Mouse (Mus musculus) frontal cortex, postnatal 10 days (tissue): ENCODE results near the gene Ralgapa1.

Source experiments
- DNase-seq, 2 experiments: peaks; one replicate each; pipeline ENCODE4 v3.0.0; 2022; ENCODE audit warnings: low spot score in 2 of 2, mixed read lengths in 1 of 2

Ralgapa1 gene

DNA sequence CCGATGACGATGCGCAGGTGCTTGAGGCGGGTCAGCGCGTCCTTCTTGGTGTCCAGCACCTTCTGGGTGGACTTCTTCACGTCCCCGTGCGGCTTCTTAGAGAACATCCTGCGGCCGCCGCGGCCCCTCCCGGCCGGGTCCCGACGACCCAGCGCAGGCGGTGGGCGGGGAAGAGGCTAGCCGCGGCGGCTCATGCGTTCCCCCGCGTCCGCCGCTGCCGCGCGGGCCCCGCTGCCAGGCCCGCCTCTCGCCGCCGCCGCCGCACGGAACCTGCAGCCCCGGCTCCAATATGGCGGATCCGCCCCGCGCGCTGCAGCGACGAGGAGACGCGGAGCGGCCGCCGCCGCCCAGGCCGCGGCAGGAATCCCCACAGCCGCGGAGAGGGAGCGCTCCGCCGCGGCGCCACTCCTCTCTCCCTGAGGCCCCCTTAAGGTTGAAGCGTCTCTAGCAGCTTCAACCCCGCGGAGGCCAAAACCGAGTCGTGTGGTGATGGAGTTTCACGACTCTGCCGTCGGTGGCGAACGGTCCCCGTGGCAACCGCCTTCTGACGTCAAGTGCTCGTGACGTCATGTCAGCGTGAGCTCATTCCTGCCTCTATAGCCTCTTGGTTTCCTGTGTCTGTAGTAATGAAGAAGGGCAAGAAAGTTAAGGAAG lies at the start of gene Ralgapa1:
Gene Ralgapa1 (minus strand): TSS at position 507 of the 654 bp plus-strand sequence.
- DNase-seq: peak; percentile 79 to 88

DNA sequence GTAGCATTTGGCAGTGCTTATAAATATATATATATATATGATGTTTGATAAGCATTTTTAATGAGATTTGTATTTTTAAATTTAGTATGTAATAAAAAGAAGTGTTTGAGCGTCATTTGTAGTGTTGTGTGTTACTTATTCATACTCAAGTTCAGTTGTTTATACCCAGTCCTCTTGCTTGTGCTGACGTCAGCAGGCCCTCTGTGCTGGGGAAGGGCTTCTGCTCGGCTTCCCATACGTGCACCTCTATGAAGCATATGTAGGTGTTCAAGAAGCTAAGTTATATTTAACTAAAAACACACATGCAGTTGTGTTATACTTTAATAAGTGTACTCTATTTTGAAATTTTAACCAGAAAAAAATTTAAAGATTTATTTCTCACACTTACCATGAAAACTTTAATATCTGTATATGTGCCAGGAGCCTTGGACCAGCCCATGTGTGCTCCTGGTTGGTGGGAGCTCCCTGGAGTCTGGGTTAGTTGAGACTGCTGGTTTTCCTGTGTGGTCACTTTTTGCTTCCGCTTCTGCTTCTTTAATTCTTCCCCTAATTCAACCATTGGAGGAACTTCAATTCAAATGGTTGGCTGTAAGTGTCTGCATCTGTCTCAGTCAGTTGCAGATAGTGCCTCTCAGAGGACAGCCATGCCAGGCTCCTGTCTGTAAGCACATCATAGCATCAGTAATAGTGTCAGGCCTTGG lies 48.8 kb upstream of the Ralgapa1 start:
- no peak for DNase-seq

- no peak for DNase-seq
These were observed 46.8 kb upstream of the Ralgapa1 start for GRCm38 (mm10) chr12:55867738-55868137.

GRCm38 (mm10) chr12:55860631-55861030 lies 39.7 kb upstream of the Ralgapa1 start:
- DNase-seq: no peak

DNA sequence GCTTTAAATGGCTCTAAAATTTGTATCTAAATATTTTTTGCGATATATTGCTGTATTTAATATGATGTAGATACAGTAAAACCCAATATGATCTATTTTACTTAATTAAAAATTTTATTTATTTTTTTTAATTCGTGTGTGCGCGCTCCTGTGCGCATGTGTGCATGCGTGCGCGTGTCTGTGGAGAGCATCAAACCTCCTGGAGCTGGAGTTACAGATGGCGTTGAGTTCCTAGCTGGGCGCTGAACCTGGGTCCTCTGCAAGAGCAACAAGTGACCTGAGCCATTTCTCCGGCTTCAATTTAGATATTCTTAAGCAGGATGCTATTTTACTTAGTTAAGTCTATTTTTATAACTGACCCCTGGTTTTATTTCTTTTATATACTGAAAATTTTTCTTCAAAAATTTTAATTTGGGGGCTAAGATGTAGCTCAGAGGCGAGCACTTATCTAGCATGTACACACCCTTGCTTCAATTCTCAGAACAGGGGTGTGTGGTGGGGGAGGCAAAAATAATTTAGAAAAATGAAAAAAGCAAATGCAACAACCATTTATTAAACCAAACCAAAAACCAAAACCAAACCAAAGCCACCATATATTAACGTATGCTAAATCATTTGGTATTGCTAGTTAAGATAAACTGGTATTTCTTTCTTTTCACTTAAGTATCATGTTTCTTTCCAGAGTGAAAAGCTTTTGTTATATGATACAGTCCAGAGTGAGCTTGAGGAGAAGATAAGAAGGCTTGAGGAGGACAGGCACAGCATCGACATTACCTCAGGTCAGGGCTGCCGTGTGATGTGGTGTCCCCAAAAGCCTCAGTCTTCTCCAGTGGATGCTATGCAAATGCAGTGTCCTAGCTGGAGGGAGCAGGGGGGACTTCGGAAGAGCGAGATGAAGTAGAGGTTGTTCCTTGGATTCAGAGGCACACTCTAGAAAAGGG lies 38.7 kb upstream of the Ralgapa1 start:
- DNase-seq: no peak

DNA sequence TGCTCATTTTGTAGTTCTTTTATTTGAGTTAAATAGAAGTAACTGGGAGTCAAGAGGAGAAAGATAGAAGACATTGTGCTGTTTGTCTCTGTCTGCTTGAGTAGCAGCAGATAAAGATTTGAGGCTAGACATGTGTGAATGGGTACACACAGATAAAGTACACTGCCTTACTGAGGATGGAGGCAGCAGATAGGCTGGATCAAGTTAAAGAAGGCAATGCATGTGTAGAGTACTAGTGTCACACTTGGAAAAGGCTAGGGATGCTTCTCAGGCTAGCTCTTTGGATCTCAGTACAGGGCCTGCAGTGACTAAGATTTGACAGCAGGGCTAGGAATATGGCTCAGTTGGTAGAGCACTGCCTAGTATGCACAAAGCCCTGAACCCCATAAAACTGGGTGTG lies 29.7 kb upstream of the Ralgapa1 start:
- DNase-seq: no peak

- no peak for DNase-seq
These were observed 26.9 kb upstream of the Ralgapa1 start for GRCm38 (mm10) chr12:55847851-55848250.

GRCm38 (mm10) chr12:55846741-55847140 lies 25.8 kb upstream of the Ralgapa1 start:
- DNase-seq: no peak

GRCm38 (mm10) chr12:55837495-55837894 lies 16.5 kb upstream of the Ralgapa1 start:
- no peak for DNase-seq

GRCm38 (mm10) chr12:55836199-55836951 lies 15.4 kb upstream of the Ralgapa1 start, which contains the start of gene Brms1l:
TSS of gene Brms1l (plus strand) at chr12:55836324.
- DNase-seq: peak; percentile 96

DNA sequence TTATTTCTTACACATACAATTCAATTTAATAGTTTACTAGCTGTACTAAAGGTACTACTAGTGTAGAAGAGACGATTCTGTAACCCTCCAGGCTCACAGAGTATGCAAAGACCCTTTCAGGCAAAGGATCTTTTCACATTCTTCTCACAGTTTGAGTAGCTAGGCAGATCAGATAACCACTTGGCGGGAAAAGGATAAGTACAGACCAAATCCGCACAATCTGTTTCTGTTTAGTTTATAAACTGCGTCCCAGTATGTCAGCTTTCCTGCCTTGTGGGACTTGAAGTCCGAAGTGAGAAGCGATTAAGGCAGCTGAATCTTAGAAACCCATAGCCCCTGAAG lies 14.9 kb upstream of the Ralgapa1 start:
- no peak for DNase-seq

GRCm38 (mm10) chr12:55834891-55835290 lies 13.9 kb upstream of the Ralgapa1 start:
- DNase-seq: no peak

- DNase-seq: no peak
These were observed 13.1 kb upstream of the Ralgapa1 start for GRCm38 (mm10) chr12:55833906-55834625.

DNA sequence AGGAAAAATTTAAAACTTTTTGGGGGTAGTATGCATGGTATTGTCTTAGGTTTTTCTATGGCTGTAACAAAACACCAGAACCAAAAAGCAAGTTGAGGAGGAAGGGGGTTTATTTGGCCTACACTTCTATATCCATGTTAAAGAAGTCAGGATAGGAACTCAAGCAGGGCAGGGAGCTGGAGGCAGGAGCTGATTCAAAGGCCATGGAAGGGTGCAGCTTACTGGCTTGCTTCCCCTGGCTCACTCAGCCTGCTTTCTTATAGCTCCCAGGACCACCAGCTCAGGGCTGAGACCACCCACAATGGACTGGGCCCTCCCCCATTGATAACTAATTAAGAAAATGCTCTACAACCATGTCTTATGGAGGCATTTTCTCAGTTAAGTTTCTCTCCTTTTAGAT lies 12.0 kb upstream of the Ralgapa1 start:
- DNase-seq: no peak

- peak in 1 of 2 experiments; percentile 66 for DNase-seq
These were observed 10.1 kb upstream of the Ralgapa1 start for GRCm38 (mm10) chr12:55831101-55831500.

- no peak for DNase-seq
These were observed 4.6 kb upstream of the Ralgapa1 start for GRCm38 (mm10) chr12:55825537-55825936.

DNA sequence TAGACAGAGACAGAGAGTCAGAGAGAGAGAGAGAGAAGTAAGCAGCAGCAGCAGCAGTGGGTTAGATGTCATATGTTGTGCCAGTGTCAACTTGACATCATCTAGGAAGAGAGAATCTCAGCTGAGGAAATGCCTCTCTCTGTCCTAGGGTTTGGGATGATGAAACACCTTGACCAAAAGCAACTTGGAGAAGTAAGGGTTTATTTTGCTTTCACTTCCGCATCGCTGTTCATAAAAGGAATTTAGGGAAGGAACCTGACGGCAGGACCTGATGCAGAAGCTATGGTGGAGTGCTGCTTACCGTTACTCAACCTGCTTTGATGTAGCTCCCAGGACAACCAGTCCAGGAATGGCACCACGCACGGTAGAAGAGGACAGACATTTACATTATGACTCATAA lies 3.1 kb upstream of the Ralgapa1 start:
- no peak for DNase-seq

DNA sequence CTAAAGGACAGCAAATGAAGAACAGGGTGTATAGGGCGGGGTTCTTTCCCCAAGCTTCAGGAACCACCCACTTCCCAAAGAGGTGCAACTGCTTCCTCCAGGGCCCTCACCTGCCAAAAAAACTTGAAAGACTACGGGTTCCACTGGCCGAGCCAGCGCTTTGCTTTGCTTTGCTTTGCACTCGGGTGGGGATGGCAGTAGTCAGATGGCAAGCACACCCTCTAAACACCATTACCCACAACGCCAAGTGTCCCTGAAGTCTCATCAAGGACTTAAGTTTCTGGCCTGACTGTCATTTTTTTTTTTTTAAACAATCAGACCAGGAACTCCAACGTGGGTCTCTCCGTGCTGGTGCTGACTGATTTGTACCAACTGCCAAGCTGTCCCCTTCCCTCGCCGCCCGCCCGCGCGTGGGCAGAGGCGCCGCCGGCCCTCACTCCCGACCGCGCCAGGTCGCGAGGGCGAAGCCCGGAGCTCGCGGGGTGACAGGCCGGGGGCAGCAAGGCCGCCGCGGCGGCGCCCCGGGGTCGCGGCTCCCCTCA lies 777 bp downstream of the Ralgapa1 start:
- no peak for DNase-seq

DNA sequence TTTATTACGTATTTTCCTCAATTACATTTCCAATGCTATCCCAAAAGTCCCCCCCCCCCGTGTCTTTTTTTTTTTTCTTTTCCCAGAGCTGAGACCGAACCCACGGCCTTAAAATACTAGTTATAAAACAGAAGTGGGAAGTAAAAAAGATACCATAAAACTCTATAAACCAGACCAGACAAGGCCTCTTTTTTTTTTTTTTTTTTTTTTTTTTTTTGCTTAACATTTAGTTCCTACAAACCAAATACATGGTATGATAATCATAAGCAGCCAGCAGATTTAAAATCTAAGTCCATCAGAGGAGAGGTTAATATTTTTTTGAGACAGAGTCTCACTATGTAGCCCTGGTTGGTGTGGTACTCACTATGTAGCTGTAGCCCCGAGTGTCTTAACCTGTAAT lies 4.5 kb downstream of the Ralgapa1 start:
- DNase-seq: no peak

DNA sequence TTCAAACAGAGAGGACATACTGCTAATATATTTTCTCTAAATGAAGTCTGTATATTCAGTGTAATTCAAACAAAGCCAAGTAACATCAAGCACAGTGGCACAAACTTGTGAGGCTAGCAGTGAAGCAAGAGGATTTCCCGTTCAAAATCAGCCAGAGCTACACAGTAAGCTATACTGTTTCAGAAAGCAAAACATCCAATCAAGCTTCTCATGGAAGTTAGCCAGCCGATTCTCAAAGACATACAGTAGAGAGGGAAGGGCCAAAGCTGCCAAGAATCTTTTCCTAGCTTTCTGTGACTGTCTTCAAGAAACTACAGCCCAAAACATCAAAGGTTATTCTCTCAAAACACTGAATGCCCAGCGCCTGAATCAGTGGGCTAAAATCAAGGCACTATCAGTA lies 15.9 kb downstream of the Ralgapa1 start:
- no peak for DNase-seq

GRCm38 (mm10) chr12:55801131-55801530 lies 19.8 kb downstream of the Ralgapa1 start:
- DNase-seq: no peak
